Mouse (Mus musculus) urinary bladder, postnatal 4 days (tissue): ENCODE measurements around the gene Kcna6.

Experiments
- DNase-seq, 2 experiments: peaks; one replicate each; pipeline ENCODE4 v3.0.0; 2021 to 2022; ENCODE audit warnings: low spot score in 2 of 2

Gene Kcna6

DNA sequence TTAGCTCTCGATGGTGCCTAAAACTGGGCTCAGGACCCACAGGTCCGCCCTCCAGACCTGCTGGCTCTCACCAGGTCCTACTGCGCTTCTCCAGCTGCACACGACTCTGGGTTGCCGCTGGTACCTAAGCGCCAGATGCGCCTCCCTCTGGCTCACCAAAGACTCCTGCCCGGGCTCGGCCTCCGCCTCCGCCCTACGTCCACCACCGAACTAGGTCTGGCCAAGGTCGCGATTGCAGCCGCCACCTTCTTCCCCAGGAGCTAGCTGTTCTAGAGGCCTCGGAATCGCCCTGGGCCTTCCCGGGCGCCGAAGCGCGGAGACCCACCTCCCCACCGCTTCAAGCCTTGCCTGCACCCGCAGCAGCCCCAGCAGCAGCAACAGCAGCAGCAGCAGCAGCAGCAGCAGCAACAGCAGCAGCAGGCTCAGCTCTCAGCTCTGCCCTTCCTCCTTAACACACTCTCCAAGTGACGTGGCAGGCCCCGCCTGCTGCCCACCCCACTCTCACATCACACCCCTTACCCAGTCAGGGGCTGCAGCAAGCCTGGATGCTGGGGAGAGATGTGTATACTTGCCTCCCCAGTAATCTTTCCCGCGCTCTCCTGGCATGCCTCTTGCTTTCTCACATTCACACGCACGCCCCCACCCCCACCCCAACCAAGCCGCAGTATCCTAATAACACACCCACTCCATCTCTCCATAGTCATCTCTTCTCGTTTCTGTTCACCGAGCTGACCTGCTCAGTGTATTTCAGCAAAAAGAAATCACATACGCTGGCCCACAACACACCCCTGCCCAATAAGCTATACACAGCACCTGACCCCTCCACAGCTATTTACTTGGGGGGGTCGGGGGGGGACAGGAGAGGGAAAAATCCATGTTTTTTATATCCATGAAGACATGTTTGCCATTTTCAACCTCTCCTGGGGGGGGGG, at the start of gene Kcna6:
Gene Kcna6 (minus strand): TSS at position 464 of the 932 bp plus-strand sequence.
- DNase-seq: no peak

DNA sequence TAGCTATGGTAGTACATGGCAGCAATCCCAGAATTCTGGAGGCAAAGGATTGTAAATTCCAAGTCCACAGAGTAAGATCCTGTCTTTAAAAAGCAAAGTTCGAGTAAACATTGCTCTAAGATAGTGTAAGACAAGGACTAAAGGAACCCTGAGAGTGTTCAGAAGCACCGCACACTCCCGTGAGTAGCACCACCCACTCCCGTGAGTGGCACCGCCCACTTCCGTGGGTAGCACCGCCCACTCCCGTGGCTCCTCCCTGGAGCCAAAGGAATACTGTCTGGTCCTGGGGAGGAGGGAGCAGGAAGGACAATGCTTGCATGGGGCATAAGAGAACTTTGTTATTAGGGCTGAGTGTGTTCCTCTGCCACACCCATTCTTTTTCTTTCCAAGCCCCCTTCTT, 48.4 kb upstream of the Kcna6 start:
- DNase-seq: no peak

DNA sequence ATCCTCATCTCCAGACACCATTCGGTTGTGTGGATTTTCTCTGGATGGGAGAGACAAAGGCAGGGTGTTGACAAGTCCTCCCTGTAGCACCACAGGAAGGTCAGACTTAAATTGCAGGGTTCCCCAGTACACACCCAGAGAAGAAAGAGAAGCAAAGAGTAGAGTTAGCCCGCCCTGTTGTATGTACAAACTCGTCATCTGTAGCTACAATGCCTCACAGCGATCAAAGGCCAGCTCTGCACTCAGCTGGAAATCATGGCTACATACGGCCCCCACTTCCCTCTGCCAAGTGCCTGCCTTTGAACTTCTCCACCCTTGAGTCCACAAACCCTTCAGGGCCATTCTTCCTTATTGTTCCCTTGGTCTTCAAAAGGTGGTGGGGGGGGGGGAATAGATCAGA, 43.7 kb upstream of the Kcna6 start:
- DNase-seq: no peak

DNA sequence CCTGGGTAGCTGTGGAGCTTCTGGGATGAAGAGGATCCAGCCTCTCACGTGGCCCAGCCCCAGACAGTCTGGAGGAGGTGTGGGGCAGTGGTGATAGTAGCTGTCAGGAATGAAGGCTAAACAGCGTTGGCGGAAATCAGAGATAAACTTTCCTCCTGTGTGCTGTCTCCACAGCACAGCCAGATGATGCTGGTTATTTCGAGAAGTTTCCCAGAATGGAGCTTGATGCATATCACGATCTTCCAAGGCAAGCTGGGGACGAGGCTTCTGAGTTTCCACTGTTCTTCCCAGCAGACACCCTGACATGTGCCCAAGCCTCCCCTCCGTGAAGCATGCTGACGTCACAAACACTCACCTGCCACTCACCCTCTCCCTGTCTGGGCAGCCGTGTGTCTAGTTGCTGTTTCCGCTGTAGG, 43.2 kb upstream of the Kcna6 start:
- no peak for DNase-seq

DNA sequence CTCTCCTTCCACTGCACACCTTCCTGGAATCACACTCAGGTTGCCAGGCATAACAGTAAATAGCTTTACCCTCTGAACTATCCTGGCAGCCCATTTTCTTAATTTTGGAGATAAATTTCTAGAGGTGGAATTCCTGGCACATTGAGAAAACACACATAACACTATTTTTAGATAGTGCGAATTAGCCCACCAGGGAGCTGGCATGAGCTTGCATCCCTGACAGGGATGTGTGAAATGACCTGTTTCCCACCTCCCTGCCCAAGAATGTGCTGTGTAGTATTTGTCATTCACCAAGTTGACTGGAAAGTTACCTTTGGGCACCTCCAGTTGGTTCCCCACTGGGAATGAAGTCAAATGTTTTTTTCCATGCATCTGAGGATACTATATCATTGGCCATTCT, 42.6 kb upstream of the Kcna6 start:
- no peak for DNase-seq

DNA sequence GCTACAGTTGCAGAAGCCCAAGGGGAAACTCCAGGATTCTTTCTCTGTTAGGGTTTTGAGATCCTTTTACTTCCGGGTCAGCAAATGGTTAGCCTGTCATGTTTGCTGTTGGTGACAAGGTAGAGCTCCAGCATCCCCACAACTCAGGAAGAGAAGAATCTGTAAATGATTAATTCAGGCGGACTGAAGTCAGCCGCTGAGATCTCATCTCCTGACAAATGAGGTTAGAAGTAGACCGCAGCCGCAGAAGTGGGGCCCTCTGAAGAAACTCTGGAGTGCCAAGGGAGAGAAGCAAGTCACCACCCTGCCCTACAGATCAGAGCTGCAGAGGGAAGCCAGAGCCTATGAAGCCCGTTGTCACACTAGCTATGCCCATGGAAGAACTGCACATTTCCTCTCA, 37.4 kb upstream of the Kcna6 start:
- no peak for DNase-seq

DNA sequence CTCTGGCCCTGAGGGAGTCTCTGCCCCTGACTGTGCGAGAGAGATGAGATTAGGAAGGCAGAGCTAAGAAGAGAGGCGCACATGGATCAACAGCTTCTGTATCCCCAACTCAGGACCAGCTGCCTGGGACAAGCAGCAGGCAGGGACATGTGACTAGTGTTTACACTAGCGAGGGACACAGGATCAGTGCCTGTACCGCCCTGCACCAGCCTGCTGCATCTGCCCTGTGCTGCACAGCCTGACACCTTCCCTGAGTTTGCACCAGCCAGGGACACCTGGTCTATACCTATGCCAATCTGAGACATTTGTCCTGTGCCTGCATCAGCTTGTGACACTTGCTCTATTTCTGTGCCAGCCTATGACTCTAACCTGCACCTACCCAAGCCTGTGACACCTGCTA, 33.4 kb upstream of the Kcna6 start:
- no peak for DNase-seq

DNA sequence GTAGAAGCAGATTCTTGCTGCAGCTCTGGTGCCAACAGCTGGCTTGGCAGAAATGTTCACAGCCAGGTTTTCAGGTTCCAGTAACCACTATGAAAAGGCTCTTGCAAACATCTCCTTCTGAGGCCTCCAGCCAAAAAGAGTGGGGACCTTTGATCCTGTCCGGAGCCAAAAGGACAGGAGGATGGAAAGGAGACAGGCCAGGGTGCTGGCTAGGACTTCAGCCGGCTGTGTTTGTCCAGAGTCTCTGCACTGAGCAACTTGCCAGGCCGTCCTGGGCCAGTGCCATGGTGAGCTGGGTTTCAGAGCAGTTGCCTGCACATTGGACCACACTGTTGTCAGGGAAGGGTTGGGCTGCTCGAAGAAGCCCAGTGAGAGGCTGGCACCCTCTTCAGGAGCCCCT, 31.9 kb upstream of the Kcna6 start:
- no peak for DNase-seq

DNA sequence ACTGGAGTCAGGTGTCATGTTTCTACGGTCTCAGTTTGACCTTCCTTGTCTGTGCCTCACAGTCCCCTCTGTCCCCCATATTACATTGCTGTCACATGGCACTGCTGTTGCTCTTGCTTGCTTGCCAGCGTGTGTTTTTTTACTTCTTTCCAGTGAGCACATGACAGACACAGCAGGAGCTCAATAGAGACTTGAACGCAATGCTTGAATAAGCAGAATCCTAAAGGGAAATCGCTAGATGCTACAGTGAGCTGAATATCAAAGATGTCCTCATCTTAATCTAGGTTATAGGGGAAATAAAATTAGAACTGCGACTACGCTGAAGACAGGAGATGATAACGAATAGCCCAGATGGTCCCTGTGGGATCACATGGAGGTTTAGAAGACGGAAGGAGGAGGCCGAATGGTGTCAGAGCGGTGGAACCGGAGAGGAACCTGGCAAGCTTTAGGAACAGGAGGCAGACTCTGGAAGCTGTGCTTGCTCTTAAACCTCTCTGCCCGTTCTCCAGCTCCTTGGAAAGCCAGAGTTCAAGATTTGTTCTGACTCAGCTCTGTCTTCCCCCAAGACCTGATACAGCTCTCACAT, 29.8 kb upstream of the Kcna6 start:
- no peak for DNase-seq

DNA sequence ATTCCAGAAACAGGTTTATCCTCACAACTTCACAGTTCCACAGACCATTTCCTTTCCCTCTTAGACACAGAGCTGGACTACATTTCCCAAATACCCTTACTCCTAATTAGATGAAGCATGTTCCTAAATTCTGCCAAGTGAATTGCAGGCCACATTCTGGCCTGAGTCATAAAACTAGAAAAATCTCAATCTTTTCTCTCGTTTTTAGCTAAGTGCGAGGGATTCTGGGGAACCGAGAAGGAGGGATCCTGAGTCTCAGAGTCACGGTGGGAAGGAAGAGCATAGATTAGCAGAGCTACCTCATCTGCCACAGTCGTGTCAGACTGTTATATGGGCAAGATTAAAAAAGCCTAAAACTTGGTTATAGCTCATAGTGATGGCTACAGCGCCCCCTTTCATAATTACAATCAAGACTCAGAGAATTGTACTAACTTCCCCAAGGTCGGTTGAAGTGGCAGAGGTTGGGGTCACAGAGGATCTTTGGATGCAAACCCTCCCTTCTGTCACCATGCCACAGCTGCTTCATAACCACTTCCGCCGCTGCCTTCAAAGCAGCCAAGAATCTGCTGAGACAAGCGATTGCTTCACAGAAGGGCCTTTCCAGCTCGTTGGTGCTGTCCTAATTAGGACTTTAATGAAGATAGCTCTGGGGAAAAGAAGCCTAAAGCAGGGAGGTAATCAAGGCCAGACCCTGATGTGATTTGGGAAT, 28.6 kb upstream of the Kcna6 start:
- no peak for DNase-seq

DNA sequence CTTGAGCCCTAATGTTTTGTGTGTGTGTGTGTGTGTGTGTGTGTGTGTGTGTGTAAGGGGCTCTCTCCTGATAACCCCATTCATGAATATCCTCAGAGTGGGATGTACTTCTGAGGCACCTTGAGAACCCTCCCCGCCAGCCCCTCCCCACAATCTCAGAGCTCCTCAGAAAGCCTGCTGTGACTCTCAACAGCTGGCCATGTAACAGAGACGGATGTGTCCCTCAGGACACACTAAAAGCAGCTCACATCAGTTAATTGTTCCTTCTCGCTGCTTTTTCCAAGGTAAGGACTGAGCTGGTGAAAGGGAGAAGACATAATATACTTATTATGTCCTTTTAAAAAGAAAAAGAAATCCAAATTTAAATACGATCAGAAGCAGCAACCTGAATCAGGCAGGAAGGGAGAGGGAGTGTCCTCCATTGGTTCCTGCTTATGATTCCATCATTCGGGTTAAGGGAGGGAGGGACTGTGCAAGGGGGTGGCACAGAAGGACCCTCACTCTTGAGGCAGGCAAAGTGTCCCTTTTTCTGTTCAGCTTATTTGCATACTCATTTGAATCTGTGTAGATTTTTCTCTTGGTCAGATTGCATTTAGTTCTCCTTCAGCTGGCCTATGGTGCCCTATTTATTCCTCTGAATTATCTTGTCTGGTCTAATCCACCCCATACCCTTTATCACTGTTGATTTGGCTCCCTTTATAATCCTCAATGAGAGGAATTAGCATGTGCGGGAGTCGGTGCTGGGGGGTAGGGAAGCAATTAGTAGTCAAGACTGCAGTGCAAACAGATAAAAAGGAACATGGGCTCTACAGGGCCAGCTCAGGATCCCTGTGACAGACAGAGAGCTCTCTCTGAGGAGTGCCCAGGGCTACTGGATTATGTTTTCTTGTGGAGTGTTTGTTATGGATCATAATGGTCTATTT, 27.4 kb upstream of the Kcna6 start:
- no peak for DNase-seq

DNA sequence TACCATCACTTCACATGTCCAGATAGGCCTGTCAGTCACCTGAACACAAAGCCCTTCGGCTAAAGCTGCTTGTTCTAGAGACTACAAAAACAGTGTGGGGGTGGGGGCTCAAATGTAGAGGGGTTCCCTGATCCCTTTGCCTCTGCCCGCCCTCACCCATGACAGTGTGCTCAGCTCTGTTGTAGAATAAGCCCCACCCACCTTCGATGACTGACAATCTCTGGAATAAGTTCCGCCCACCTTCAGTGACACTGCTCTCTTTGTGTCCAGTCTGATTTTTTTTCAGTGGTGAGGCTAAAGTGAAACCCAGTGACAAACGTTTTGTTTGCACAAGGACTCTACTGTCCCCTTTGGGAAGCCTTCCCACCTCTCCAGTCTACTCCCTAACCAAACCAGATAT, 26.1 kb upstream of the Kcna6 start:
- no peak for DNase-seq

DNA sequence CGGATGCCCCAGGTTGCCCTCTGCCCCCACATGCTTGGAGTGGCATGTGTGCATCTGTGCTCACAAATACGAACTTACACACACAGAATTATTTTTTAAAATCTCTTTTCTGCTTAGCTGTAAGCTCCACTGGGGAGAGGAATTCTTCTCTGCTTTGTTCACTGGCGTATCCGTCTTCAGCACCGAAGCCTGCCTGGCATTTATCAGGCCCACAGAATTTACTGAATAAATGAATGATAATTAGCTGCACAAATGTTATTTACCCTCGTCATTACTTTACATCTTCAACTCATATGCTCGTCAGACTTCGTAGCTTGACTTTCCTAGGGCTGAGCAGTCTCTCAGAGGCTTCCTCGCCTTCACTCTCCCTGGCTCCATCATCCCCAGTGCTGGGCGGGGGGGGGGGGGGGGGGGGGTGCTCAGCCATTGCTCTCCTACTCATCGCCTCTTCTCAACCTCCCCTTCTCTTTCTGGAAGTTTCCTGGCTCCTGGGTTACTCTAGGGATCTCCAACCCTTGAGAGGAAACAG, 24.2 kb upstream of the Kcna6 start:
- no peak for DNase-seq

DNA sequence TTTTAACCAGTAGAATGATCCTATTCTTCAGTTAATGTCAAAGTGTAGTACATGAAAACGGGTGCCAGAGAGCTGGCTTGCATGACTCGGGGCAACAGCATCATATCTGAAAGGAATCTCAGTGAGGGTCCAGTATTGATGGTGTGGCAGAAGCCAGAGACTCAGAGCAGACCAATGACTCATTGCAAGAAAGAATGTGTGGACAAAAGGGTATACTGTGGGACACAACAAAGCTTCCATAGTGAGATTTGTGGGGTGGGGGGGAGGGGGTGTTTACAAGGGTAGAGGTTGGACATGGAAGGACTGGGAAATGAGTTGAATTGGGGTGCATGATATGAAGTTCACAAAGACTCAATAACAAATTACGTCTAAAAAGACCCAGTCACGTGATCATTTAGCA, 20.9 kb upstream of the Kcna6 start:
- DNase-seq: no peak

DNA sequence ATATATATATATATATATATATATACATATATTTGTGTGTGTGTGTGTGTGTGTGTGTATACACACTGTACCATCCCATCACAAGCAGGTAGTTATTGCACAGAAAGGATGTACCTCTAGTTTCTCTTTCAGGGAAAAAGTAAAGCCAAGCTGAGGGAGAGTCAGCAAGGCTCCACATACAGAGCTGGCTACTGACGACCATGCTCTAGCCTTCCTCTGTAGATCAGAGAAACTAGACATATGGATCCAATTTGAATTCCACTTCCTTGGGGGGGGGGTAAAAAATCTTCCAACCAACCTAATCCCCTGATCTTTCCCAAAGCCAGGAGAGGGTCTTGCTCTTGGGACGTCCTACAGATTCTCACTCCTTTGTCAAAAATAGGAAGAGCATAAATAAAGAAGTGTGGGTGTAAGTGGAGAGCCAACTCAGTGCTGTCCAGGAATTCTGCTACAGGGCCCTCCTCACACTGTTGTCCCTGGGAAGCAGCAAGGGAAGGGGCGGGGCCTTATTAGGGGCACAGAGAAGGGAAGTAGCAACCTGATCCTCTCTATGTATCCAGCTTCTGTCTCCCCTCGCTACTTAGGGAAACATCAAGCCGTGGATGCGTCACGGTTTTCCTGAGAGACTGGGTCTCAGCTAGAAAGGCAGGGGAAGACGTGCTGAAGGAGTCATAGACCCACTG, 15.4 kb upstream of the Kcna6 start:
- no peak for DNase-seq

DNA sequence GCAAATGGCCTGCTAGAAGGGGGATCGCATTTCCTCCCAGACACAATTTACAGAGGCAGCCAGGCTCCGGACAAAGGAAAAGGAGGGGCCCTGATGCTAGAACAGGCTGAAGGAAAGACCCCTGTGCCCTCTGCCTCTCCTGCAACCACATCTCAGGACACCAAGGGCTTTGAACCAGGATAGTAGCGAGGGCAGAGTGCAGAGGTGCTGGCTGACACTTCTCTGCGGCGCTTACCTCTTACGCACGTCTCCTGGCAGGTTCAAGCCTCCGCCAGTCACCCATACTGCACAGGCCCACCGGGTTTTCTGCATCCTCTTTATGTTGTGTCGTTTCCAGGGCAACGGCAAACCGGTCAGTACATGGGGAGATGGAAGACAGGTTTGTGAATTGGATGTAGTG, 12.0 kb upstream of the Kcna6 start:
- no peak for DNase-seq

DNA sequence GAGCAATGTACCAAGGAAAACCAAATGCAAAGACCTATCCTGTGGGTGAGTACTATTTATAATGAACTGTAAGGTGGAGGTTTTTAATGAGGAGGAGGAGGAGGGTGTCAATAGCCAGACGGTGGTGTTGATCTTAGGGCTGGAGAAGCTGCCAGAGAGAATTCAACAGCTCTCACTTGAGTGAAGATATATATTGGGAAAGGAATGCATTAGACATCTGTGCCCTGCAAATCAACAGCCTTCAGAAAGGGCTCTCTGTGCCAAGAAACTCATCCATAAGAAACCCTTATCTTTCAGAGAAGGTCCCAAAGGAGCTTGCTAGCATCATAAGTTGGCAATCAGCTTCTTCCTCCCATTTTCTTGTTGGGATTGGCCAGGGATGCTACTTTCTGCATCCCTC, 5.4 kb upstream of the Kcna6 start:
- no peak for DNase-seq

DNA sequence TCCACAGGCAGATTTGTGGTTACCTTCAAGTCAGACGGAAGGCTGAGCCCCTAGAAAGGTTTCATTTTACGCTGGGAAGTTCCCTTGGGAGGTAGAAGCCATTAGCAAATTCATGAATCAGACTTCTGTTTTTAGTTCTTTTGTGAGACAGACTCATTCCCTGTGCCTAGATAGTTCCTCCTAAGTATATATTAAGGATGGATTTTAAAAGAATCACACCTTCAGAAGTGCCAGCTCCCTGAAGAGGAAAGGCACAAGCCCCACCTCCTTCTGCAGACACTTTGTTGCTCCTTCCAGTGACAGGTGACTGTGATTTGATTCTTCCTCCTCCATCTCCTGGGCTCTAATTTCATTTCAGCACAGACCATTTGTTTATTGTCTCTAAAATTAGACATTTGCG, 2.1 kb upstream of the Kcna6 start:
- no peak for DNase-seq

DNA sequence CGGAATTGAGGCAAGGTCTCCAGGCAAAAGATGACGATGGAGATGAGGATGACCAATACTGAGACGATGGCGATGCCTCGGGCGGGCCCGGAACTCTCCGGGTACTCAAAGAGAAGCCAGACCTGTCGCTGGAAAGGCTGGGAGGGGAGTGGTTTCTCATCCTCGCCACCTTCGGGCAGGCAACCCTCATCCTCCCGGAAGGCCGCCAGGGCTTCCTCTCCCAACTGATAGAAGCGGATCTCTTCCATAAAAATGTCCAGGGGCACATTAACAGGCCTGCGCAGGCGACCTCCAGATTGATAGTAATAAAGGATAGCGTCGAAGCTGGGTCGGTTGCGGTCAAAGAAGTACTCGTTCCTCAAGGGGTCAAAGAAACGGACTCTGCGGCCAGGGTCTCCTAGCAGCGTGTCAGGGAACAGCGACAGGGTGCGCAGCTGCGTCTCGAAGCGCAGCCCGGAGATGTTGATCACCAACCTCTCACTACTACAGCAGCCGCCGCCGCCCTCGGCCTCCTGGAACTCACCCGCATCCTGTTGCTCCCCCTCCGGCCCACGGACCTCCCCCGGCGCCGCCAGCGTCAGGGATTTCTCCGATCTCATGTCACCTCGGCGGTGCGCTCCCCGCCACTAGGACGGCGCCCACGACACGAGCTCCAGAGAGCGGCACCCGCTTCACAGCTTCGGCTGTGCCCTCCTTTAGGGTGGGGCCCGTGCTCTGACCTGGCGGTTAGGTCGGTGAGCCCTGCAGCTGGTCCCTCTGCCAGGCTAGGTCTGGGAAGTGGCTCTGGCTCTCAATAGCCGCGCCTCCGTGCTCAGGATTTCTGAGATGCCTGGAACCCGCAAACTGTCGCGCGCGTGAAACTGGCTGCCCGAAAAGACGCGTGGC, 906 bp downstream of the Kcna6 start:
- DNase-seq: no peak

DNA sequence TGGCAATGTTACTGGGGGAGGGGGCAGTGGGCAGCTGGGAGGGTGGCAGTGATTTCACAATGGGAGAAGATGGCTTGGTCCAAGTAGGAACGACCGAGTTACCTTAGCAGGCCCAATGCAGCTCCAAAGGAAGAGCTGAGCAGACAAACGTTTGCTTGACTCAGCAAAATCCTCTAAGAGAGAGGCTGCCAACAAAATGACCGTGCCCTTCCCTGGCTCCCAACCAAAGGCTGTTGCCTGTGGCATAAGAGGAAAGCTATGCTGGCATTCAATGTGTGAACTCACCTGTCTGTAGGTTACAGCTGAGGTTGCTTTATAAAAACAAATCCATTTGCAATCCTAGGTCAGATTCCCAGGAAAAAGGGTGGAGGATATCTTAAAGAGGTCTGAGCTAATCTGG, 3.5 kb downstream of the Kcna6 start:
- no peak for DNase-seq
